Mouse (Mus musculus): ENCODE measurements at regions not wholly inside any gene's neighbourhood (a gene's known extent, or its start where the extent isn't known, plus 50 kb on each side); places are given as distances from the start of the nearest gene placed in this dataset.

DNA sequence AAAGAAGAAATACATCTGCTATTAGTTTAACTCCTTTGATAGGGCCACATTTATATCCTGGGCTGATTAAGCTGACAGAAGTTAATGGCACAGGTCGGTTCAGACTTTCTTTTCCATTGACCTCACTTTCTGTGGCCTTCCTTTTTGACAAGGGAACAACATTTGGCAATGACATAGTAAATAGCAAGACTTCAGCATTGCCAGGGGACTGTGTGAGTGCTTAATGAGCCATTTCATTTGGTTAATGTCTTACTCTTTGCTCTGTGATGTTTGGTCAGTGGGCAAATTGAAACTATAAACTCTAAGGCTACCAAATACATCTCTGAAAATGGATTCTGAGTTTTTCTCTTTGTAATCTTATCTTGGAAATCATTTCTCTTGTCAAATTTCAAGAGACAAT is 1405.9 kb downstream of the Nxph1 start:
- no peak for DNase-seq (ENCODE audit: low read depth, low spot score)

- no peak for DNase-seq (ENCODE audit: low read depth, low spot score)
These were observed 1416.9 kb downstream of the Nxph1 start for GRCm38 (mm10) chr6:10365138-10365537.

DNA sequence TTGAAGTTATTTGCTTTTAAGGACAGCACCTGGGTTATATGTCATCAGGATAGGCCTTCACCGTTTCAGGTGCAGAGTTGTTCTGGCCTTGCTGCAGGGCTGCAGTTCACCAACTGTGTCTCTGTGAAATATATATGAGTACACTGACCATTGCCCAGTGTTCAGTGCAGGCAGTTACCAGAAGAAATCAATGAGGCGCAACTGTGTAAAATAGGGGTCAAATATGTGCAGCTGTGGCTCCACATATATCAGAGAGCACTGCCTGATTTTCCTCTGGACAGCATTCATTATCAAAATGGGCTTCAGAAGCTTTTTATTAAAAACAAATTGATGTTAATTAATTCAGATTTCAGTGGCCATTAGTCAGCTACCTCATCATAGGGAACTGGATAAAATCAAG is 1426.2 kb downstream of the Nxph1 start:
- no peak for DNase-seq (ENCODE audit: low read depth, low spot score)

GRCm38 (mm10) chr6:10424636-10425035 is 1476.4 kb downstream of the Nxph1 start:
- DNase-seq (ENCODE audit: low read depth, low spot score), result peak; percentile 4

- DNase-seq (ENCODE audit: low read depth, low spot score), result no peak
These were observed 1477.3 kb downstream of the Nxph1 start for GRCm38 (mm10) chr6:10425506-10425905.

GRCm38 (mm10) chr6:10443206-10443605 is 1464.1 kb downstream of the Ndufa4 start:
- no peak for DNase-seq (ENCODE audit: low read depth, low spot score)

DNA sequence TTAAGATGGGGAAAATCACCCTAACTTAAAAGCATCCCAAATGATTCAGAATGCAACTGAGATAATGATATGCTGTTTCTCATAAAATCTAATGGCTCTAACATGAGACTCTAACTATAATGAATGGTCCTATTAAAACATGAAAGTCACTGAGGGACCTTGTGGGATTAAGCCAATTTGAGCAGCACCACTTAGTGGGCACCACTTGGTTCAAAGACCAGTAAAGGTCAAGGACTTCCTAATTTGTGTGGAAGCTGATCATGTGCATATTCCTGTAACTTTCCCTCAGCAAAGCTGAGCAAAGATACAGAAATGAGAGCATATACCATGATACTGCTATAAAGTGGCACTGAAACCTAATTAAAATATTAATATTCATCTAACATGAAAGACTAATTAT is 1451.3 kb downstream of the Ndufa4 start:
- no peak for DNase-seq (ENCODE audit: low read depth, low spot score)

GRCm38 (mm10) chr6:10468967-10469366 is 1438.3 kb downstream of the Ndufa4 start:
- DNase-seq (ENCODE audit: low read depth, low spot score), result no peak
